Mouse (Mus musculus): ENCODE measurements around the gene Tmem132c. TPM values are rescaled to one million over a fixed set of nuclear protein-coding genes. Genes with fewer than 3 reads are reported as not detected.

Tmem132c gene
- total RNA-seq, 4 experiments from 2014 or later, result 0.35 to 0.75 (median 0.39) TPM

DNA sequence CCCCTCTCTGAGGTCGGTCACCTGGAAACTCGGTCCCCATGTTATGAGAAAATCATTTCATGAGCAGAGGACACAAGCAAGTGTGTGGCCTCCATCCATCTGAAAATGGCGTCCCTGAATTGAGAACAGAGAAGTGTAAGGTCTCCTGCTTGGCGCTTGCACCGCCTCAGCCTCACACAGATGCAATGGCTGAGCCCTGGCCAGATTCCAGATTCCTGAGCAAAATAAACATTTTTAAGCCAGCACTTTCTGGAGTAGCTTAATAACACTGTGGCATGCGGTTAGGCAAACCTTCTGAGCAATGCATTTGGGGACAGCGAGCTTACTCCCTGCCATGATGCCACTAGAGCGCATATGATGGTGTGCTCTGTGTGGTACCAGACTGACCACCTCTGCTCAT, 48.1 kb downstream of the Tmem132c start:
- DNase-seq, result no peak

DNA sequence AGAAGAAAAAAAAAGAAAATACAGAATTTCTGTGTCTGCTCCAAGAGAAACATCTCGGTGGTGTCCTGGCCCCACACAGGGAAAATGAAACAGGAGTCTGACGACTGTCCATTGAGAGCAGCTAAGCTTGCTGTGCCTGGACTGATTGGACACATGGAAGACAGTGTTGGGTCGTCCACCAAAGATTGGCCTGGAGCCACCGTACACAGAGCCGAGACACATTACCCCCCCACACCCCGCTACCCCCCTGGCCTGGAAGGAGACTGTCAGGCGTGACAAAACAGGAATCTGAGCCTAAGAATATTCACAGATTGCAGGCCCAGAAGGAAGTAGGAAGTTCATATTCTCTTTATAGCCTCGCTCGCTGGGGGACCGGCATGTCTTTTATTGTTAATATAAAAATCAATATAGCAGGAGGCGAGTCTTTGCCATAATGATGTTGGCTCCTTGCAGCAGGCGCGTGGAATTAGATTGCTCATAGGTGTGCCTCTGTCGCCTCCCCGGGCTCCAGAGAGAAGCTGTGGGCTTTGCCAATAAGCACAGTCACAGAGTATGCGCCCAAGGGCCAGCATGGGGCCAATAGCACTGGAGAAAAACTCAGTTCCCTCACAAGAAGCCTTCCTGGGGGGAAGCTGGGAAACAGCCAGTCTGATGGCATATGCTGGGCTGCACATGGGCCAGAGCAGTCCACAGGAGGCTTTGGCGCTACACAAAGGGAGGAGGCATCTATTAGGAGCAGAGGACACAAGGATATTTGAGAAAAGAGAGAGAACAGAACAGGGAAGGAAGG, 49.0 kb downstream of the Tmem132c start:
- no peak for DNase-seq

DNA sequence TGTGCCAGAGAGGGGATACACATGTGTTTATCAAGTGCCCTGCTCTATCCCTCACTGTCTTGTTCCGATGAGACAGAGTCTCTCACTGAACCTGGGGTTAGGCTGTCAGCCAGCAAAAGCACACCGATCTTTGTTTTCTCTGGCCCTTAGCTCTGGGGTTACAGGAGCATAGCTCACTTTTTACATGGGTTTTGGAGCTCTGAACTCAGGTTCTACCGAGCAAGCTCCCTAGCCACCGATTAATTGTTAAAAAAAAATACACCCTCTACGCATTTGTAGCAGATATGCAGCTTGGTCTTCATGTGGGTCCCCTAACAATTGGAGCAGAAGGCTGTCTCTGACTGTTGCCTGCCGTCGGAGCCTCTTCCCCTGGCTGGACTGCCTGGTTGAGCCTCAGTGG, 50.0 kb downstream of the Tmem132c start:
- DNase-seq, result no peak

DNA sequence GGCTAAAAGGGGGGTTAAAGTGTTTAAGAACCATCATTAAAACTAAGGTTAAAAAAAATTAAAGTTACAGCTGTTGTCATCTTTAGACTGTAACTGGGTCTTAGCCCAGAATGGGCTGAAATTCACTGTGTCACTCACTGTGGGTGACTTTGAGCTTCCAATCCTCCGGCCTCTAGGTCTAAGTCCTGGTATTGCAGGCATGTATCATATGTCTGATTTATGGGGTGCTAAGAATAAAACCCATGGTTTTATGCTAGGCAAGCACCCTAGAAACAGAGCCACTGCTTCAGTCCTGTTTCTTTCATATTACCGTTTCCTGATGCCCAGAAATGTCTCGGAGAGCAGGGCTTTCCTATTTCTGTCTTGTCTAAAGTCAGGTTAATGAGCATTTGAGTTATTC, 52.1 kb downstream of the Tmem132c start:
- no peak for DNase-seq

DNA sequence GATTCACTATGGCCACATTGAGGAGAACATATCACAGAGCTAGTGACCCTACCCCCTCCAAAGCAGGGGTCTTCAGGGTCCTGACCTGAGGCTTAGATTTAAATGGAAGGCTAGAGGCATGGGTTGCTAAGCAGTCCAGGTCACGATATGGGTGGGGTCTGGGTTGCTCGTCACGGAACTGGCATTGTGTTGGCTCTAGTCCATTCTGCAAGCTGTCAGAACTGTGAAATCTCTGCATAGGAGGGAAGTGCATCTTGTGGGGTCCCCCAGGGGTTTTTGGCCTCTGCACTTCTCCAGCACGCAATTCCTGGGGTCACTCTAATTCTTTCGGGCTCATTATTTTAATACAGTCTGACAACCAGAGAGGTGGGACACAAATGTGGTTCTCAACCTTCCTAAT, 55.9 kb downstream of the Tmem132c start:
- DNase-seq, result no peak

DNA sequence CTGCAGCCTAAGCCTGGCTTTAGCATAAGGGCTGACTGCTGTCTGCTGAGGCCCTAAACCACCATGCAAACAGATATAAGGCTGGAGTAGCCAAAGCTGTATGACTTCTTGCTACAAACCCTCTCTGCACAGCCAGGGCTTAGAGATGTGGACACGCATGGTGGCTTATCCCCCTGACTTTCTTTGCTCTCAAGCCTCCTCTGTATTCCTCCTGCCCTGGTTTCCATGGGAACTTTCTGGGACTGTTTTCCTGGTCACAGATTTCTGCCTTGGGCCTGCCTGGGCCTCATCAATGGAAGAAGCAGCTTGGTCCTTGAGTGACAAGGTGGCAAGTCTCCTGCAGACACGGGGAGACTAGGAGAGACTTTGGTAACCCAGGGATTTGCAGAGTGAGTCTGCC, 56.5 kb downstream of the Tmem132c start:
- DNase-seq, result no peak

DNA sequence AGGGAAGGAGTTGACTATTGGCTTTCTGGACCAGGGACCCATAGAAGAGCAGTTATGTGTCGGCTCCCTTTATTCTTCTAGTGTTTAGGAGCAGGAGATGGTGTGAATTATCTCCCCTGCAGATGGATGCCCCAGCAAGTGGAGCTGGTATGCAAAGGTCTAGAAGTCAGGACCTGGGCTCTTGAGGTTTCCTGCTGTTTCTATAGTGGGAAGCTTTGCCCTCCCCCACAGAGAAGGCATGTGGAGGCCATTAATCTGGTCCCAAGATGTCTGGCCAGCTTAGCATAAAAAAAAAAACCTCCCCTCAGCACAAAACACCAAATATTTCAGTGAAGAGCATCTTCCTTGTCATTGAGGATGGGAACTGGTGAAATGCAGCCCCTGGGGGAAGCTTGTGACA, 57.4 kb downstream of the Tmem132c start:
- DNase-seq, result no peak

DNA sequence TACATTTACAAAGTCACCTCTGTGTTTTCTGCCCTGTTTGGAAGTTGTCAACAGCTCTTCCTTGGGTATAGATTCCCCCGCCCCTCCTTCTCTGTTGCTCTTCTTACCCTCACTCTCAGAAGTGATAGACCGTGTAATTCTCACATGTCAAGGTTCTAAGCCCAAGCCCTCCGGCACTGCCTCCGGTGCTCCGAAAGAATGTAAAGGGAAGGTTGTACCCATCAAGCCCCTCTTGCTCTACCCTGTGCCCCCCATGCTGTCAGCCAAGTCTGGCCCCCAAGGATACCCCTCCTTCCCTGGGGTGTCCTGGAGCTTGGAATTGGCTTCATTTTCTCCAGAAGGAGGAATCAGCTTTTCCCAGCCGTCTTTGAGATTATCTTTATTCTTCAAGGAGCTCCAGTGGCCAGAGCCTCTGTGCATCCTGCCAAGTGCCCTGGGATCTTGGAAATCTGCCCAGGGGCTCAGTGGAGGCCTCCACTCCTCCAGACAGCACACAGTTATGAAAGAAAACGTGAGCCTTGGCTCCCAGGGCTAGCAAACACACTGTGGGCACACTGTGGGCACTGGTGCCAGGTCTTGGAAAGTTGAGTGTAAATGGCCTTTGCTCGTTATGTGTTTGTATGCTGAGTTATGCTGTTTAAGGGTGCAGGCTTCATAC, 59.1 kb downstream of the Tmem132c start:
- peak; percentile 10 for DNase-seq

DNA sequence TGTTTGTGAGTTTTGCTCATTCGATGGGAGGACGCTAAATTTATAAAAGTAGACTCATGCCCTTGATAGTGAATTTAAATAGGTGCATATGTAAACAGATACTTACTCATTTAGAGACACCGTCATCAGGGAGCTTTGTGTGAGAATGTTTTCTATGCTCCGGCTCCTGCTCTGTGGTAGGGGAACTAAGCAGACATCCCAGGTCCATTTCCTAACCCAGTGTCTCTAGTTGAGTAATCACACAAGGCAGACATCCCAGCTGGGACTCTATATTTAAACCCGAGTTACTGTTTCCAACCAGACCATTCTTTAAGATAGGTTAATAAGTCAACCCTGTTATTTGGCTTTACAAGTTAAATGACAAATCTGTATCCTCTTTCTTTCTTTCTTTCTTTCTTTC, 63.7 kb downstream of the Tmem132c start:
- DNase-seq, result no peak

DNA sequence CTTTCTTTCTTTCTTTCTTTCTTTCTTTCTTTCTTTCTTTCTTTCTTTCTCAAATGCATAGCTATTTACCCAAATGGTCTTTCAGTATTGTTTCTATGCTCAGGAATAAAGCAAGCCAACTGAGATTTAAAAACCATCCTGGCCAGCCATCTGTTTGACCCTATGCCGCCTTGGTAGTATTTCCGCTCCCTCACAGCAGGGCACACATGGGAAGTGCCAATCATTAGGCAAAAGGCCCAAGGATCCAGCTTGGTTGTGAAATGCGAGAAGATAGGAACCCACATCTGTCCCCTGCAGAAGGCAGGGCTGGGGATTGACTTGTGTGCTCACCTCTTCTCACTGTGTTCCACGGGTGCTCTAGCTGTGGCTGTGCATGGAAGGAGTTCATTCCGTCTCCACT, 64.1 kb downstream of the Tmem132c start:
- no peak for DNase-seq

DNA sequence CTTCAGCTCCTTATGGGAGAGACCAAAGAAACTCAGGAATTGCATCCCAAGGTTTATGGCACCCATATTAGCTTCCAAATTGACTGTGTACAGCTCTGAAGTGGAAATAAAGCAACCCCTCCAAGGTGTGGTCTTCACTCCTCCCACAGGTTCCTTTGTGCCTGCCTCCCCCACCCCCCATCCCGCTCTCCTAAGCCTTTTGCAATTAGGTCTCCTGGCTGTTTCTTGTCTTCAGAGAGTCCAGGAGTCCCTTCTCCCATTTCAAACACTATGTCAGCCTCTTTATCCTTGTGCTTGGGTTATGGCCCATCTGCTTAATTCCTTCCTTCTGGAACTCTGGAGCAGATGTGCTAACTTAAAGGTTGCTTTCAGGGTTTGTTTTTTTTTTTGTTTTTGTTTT, 65.1 kb downstream of the Tmem132c start:
- DNase-seq, result no peak

DNA sequence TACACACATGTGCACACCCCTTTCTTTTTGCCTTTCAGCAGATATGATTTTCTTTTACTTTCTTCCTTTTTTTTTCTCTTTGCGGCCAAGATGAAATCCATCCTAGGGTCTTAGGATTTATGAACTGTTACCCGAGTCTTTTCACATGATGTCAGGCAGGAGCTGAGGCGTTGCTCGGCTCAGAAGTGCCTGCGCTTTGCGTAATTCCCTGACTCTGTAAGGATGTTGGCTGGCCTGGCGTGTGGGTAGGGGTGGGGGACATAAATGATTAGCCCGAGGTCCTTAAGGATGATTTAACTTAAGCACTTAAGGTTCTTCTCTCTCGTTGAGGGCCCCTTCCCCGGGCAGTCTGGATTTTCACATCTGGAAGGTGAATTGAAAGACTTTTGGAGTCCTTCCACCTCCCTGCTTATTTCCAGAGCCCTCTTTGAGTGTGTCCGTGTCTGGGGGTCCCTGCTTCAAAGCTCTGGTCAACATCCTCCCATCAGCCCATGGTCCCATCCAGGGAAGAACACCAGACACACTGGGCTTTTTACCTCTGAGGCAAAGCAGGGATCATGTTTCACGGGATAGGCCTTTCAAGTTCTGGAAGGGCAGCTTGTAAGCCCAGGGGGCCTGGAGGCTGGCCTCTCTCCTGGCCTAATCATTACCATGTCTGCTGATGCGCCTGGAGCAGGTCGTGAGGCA, 68.9 kb downstream of the Tmem132c start:
- no peak for DNase-seq

DNA sequence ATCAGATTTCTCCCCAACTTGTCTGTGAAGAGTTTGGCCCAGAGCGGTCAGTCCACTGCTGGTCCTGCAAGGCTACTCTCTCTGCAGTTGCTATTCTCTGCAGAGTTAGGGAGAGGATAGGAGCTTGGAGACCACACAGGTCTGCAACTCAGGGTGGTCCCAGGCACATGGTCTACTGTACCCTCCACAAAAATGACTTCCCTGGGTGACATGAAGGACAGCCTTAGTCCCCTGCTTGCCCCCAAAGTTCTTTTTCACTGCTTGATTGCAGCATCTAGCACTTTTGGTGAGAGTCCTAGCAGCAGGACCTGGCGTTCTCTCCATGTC, 69.4 kb downstream of the Tmem132c start:
- no peak for DNase-seq

DNA sequence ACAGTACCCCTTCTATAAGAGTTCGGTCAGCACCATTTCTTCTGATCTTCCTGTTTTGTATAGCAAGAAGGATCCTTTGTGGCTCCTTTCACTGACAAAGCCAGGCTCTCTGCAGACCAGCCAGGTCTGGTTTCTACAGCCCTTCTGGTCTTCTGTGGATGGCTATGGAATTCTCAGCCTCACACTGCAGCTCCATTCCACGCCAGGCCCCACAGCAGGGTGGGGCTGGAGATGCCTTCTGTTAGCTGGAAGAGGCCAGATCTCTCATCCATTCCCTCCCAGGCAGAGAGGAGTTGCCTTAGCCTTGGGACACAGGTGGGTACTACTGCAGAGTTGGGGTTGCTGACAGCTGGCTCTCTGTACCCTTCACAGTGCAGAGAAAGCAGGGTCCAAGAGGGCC, 72.0 kb downstream of the Tmem132c start:
- DNase-seq, result no peak

DNA sequence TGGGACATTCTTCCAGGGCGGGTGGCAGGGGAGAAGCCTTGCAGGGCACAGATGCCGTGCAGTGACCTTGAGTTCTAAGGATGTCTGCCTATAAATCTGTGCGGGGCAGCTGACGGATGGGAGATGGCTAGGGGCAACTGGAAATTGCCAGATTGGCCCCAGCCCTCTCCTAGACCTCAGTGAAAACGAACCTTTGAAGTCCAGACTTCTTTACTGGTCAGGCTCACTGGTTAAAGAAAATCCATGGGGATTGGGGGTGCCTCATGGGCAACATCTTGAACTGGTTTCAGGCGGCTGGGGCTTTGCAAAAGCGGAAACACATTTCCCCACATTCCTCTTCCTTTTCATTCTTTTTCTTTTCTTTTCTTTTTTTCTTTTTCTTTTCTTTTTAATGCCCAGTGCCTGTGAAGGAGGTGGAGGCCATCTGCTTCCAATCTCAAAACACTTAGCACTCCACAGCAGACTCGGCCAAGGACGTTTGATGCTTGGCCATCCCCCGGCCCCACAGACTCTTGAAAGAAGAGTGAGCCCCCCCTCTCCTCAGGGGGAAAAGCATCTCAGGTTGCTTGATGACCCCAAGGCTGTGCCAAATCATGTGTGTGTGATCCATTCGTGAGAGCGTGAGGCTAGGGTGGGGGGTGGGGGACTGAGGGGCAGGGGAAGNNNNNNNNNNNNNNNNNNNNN, 77.6 kb downstream of the Tmem132c start:
- peak; percentile 7 for DNase-seq

DNA sequence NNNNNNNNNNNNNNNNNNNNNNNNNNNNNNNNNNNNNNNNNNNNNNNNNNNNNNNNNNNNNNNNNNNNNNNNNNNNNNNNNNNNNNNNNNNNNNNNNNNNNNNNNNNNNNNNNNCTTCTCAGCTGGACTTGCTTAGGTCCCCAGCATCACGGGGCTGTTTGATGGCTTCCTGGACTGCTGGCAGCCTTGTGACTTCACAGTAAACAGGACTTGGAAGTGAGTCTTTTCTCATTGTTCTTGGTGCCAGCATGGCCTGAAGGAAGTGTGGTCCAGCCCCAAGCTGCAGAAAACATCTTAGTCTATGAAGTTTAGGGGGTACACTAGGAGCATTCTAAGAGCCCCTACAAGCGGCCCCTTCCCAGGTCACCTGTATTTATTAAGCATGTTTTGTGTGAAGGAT, 83.0 kb downstream of the Tmem132c start:
- no peak for DNase-seq

DNA sequence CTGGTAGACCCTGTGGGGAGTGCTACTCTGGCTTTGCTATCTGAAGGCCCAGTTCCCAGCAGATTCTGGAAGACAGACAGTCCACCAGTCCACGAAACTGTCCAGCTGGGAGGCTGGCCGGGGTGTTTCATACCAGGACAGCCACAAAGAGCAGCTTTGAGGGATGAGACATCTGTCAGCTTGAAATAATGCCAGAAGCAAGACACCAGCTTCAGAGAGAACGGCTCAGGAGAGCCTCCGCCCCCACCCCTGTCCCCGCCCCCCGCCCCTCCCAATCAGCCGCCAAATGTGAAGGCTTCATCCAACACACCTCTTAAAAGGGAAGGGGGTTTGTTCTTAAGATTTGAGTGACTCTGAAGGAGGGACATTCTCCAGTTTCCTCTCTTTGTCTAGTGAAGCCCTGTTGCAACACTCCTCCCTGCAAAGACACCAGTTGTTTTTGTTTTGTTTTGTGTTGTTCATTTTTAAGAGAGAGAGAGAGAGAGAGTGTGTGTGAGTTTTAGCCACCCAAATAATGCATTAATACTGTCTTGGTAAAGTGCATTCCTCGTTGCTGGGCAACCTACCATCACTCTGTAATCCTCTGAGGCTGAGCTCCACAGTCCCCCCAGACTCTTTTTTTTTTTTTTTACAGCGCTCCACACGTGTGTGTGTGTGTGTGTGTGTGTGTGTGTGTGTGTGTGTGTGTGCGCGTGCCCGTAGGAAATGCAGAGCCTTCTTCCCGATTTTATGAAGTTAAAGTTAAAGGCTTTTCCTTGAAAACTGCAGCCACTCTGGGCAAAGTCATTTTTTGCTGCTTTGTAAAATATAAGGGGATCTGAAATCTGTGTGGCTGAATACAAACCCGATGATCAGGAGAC, 94.7 kb downstream of the Tmem132c start:
- DNase-seq, result peak; percentile 8

DNA sequence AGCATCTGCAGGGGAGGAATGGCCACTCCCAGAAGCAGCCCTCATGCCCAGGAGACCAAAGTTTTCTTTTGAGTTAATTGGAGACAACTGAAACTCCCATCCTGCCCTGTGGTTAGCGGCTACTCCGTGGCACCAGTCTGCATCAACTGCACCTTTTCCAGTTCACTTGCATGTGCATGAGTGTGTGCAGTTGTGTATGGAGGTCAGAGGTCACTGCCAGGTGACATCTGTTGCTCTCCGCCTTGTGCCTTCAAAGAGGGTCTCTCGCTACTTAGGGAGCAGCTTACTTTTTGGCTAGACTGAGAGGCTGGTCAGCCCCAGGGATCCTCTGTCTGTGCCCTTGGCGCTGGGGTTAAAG, 95.3 kb downstream of the Tmem132c start:
- no peak for DNase-seq

DNA sequence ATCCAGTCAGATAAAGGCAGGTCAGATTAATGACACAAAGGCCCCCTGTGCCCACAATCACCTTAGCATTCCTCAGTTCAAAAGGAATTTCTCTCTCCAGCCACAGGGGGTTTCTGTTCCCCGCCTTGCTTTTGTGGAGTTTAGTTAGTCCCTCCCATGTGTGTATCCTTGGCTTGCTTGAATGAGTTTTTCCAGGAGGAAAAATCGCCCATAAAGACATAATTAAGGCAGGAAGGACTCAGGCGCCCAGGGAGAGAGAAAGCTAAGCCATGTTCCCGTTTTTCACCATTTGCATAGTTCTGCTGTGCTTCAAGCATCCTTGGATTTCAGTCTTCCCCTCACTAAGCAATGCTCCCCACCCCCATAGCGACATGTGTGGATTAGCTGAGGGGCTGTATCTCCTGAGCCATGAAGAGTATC, 97.4 kb downstream of the Tmem132c start:
- no peak for DNase-seq

DNA sequence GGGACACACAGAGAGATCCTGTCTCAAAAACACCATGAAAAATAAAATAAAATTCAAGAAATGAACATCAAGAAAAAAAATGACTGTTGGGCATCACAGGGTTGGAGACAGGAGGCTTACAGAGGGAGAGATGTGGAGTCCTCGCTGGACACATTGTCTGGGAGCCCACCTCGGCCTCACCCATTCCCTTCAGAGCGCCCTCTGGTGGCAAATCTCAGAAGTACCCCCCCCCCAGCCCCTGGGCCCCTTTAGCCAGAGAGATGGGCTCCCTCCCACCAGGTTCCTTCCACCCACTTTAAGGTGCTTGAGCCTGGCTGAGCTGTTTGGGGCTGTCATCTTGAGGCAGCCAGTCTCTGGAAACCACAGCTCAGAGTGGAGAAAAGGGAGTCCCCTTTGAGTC, 99.5 kb downstream of the Tmem132c start:
- DNase-seq, result no peak

DNA sequence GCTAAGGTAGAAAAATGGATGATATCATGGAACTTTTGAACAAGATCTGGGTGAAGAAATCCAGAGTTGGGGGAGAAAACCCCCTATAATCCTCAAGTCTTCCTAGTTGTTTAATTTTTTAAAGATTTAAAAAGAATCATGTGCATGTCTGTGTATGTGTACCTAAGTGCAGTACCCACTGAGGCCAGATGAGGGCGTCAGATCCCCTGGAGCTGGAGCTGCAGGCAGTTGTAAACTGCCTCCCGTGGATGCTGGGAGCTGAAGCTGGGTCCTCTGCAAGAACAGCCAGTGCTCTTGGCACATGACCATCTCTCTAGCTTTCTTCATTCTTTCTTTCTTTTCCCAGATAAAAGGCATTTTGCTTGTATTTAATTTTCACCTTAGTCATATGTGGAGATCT, 103.1 kb downstream of the Tmem132c start:
- DNase-seq, result no peak

DNA sequence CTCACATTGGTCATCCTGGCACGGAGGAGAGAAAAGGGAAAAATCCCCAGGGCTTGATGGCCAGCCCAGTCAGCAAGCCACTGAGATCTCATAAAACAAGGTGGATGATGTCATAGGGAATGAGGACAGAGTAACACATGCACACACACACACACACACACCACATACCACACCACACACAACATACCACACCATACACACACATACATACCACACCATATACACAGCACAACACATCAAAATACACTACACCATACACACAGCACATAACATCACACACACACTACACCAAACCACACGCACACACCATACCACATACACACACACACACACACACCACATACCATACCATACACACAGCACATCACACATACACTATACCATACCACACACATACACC, 104.8 kb downstream of the Tmem132c start:
- DNase-seq, result no peak

Measured in adrenal gland, adult 8-10 months (tissue).